Mouse (Mus musculus): Measurements from ENCODE around the gene Tcf12. TPM values are rescaled to one million over a fixed set of nuclear protein-coding genes. Genes with fewer than 3 reads are reported as not detected.
A peak's percentile ranks its signal among the peaks of the same experiment; 100 is the strongest.

Tcf12 gene
- polyA plus RNA-seq, 1 experiment from 2014 or later: 227 TPM

DNA sequence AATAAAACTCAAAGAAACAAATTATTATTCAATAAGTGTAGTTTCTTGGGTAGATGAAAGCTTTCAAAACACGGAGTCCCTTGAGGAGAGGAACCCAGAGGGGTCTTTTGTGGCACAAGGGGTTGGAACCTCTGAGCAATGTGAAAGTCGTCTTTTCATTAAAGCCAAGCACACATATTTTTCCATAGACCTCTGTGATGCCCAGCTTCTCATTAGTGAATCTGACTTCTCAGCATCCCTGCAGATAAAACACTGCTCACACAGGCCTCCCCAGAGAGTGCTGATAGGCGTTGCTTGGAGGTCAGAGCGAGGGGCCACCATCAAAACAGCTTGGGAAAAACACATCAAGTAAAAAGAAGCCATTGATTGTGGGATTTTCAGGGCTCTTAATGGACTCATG is 298.8 kb downstream of the Tcf12 start:
- H3K27ac ChIP-seq (ENCODE audit: low read depth, low read length): no peak overlapping the region
- no peaks in the 10 kb centered on the region for H3K27me3 ChIP-seq (ENCODE audit: control insufficient read depth, insufficient read depth, low read length)
- no peaks in the 10 kb centered on the region for H3K9me3 ChIP-seq (ENCODE audit: control insufficient read depth, low read length)
- H3K4me2 ChIP-seq (replicated peaks; ENCODE audit: low read depth, low read length): no peak overlapping the region
- H3K36me3 ChIP-seq (ENCODE audit: control insufficient read depth, insufficient read depth, low read length): no peaks in the 10 kb centered on the region
- H3K9ac ChIP-seq (ENCODE audit: low read depth, low read length): no peak overlapping the region
- H3K4me3 ChIP-seq (ENCODE audit: low read depth, low read length): no peak overlapping the region
- DNase-seq (ENCODE audit: low spot score): no peak
- no peaks in the 10 kb centered on the region for H3K4me1 ChIP-seq (replicated peaks; ENCODE audit: control insufficient read depth, insufficient read depth, low read length)
- no peak for ATAC-seq (ENCODE audit: low FRiP score)
- WGBS: 48% methylated on average over 4 of the region's 4 CpGs

DNA sequence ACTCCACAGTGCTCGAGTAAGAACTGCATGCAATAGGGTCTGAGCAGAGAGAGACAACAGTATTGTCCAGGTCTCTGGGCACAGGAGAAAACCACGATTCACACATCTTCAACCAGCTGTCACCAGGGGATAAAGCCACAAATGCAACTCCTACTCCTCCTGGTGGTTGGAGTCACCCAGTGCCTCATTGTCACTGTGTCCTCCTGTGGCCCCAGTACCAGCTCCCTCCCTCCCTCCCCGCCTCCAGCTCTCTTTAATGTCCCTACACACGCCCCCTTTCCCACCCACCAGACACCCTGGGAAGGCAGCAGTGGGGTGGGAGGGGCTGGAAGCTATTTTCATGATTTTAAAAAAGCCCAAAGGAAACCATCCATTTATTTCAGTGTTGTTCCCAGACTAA is 299.3 kb downstream of the Tcf12 start:
- Histone ChIP-seq H3K4me3 (ENCODE audit: low read depth, low read length) (no peak overlapping the region), H3K27me3 (ENCODE audit: control insufficient read depth, insufficient read depth, low read length) (no peaks in the 10 kb centered on the region), H3K4me1 (replicated peaks; ENCODE audit: control insufficient read depth, insufficient read depth, low read length) (no peaks in the 10 kb centered on the region), H3K9ac (ENCODE audit: low read depth, low read length) (no peak overlapping the region), H3K36me3 (ENCODE audit: control insufficient read depth, insufficient read depth, low read length) (no peaks in the 10 kb centered on the region), H3K27ac (ENCODE audit: low read depth, low read length) (no peak overlapping the region), H3K9me3 (ENCODE audit: control insufficient read depth, low read length) (no peaks in the 10 kb centered on the region), H3K4me2 (replicated peaks; ENCODE audit: low read depth, low read length) (no peak overlapping the region)
- ATAC-seq (ENCODE audit: low FRiP score): no peak
- WGBS: 39% methylated on average over 4 of the region's 4 CpGs
- DNase-seq (ENCODE audit: low spot score): no peak

- Histone ChIP-seq H3K4me3 (ENCODE audit: low read depth, low read length) (no peak overlapping the region), H3K4me1 (replicated peaks; ENCODE audit: control insufficient read depth, insufficient read depth, low read length) (no peaks in the 10 kb centered on the region), H3K27me3 (ENCODE audit: control insufficient read depth, insufficient read depth, low read length) (no peaks in the 10 kb centered on the region), H3K9ac (ENCODE audit: low read depth, low read length) (no peak overlapping the region), H3K27ac (ENCODE audit: low read depth, low read length) (no peak overlapping the region), H3K4me2 (replicated peaks; ENCODE audit: low read depth, low read length) (no peak overlapping the region), H3K9me3 (ENCODE audit: control insufficient read depth, low read length) (no peaks in the 10 kb centered on the region), H3K36me3 (ENCODE audit: control insufficient read depth, insufficient read depth, low read length) (no peaks in the 10 kb centered on the region)
- no peak for DNase-seq (ENCODE audit: low spot score)
- WGBS: 81% methylated on average over 5 of the region's 5 CpGs
- no peak for ATAC-seq (ENCODE audit: low FRiP score)
Measured at GRCm38 (mm10) chr9:71811404-71811803, 300.3 kb downstream of the Tcf12 start.

DNA sequence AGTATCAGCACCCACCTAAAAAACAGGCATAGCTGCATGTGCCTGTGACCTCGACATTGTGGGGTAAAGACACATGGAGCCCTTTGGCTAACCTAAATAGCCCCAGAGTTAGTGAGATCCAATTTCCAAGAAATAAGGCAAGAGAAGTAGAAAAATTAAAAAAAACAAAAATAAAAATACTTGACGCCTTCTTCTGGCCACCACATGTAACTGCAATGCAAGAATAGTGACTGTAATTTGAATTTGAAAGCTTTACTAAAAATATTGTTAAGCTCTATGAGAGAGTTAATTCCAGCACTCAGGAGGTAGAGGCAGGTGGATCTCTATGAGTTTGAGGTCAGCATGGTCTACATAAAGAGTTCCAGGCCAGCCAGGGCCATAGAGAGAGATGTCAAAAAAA is 300.9 kb downstream of the Tcf12 start:
- Histone ChIP-seq H3K27me3 (ENCODE audit: control insufficient read depth, insufficient read depth, low read length) (no peaks in the 10 kb centered on the region), H3K4me3 (ENCODE audit: low read depth, low read length) (no peak overlapping the region), H3K4me1 (replicated peaks; ENCODE audit: control insufficient read depth, insufficient read depth, low read length) (no peaks in the 10 kb centered on the region), H3K9ac (ENCODE audit: low read depth, low read length) (no peak overlapping the region), H3K4me2 (replicated peaks; ENCODE audit: low read depth, low read length) (no peak overlapping the region), H3K27ac (ENCODE audit: low read depth, low read length) (no peak overlapping the region), H3K9me3 (ENCODE audit: control insufficient read depth, low read length) (no peaks in the 10 kb centered on the region), H3K36me3 (ENCODE audit: control insufficient read depth, insufficient read depth, low read length) (no peaks in the 10 kb centered on the region)
- no peak for ATAC-seq (ENCODE audit: low FRiP score)
- DNase-seq (ENCODE audit: low spot score): no peak
- 92% methylated on average over 2 of the region's 2 CpGs for WGBS

DNA sequence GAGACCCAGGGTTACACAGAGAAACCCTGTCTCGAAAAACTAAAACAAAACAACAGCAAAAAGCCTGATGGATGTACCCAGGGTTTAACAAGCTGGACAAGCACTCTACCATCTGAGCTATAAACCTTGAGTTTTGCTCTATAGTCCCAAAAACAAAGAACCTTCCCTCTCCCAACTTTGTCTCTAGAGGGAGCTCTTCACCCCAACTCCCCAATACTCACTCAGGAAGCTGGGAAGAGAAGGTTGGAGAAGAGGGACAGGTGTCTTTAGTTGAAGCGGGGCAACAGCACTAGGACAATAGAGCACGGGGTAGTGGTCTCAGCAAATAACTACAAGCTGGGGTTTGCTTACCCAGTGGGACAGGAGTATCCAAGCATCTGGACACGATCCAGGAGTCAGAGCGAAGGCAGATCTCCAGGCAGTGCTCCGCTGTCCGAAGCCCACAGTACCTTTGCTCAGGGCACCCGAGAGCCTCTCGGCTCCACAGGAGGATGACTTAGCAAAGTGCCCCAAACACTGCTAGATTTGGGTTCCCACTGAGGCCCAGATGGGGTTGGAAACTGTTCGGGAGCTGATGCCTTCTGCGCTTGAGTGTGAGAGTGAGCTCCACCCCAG is 302.9 kb downstream of the Tcf12 start:
- Histone ChIP-seq H3K4me2 (replicated peaks; ENCODE audit: low read depth, low read length) (peak overlapping the region; percentile 11; the same call in 1 of the 2 replicates), H3K27me3 (ENCODE audit: control insufficient read depth, insufficient read depth, low read length) (no peaks in the 10 kb centered on the region), H3K36me3 (ENCODE audit: control insufficient read depth, insufficient read depth, low read length) (no peaks in the 10 kb centered on the region), H3K4me1 (replicated peaks; ENCODE audit: control insufficient read depth, insufficient read depth, low read length) (no peaks in the 10 kb centered on the region), H3K9me3 (ENCODE audit: control insufficient read depth, low read length) (no peaks in the 10 kb centered on the region), H3K27ac (ENCODE audit: low read depth, low read length) (no peak overlapping the region), H3K4me3 (ENCODE audit: low read depth, low read length) (peak overlapping the region; percentile 6; the same call in 1 of the 2 replicates), H3K9ac (ENCODE audit: low read depth, low read length) (no peak overlapping the region)
- WGBS: 32% methylated on average over 11 of the region's 11 CpGs
- no peak for ATAC-seq (ENCODE audit: low FRiP score)
- peak; percentile 44 for DNase-seq (ENCODE audit: low spot score)

- H3K4me3 ChIP-seq (ENCODE audit: low read depth, low read length): no peak overlapping the region
- H3K36me3 ChIP-seq (ENCODE audit: control insufficient read depth, insufficient read depth, low read length): no peaks in the 10 kb centered on the region
- H3K4me1 ChIP-seq (replicated peaks; ENCODE audit: control insufficient read depth, insufficient read depth, low read length): no peaks in the 10 kb centered on the region
- no peak for ATAC-seq (ENCODE audit: low FRiP score)
- no peak for DNase-seq (ENCODE audit: low spot score)
- H3K4me2 ChIP-seq (replicated peaks; ENCODE audit: low read depth, low read length): no peak overlapping the region
- no peak overlapping the region for H3K9ac ChIP-seq (ENCODE audit: low read depth, low read length)
- H3K9me3 ChIP-seq (ENCODE audit: control insufficient read depth, low read length): no peaks in the 10 kb centered on the region
- WGBS: 34% methylated on average over 4 of the region's 4 CpGs
- no peak overlapping the region for H3K27ac ChIP-seq (ENCODE audit: low read depth, low read length)
- no peaks in the 10 kb centered on the region for H3K27me3 ChIP-seq (ENCODE audit: control insufficient read depth, insufficient read depth, low read length)
Measured at GRCm38 (mm10) chr9:71807801-71808200, 303.9 kb downstream of the Tcf12 start.

DNA sequence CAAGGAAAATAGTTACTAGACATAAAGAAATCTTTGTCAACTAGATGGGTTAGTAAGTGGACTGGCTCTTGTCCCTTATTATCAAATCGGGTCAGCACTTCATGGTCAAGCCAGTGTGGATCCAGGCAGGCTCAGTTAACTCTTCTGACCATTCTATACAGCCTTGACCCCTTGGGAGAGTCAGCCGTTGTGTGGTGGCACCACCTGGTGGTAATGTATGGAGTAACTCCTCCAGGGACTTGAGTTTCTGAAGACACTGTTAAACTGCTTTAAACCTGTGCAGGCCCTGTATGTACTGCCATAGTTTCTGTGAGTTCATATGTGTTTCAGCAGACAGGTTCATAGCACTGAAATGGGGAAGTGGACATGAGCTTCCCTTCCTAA is 305.3 kb downstream of the Tcf12 start:
- Histone ChIP-seq H3K27ac (ENCODE audit: low read depth, low read length) (no peak overlapping the region), H3K4me3 (ENCODE audit: low read depth, low read length) (no peak overlapping the region), H3K4me2 (replicated peaks; ENCODE audit: low read depth, low read length) (no peak overlapping the region), H3K27me3 (ENCODE audit: control insufficient read depth, insufficient read depth, low read length) (no peaks in the 10 kb centered on the region), H3K9ac (ENCODE audit: low read depth, low read length) (no peak overlapping the region), H3K9me3 (ENCODE audit: control insufficient read depth, low read length) (no peaks in the 10 kb centered on the region), H3K4me1 (replicated peaks; ENCODE audit: control insufficient read depth, insufficient read depth, low read length) (no peaks in the 10 kb centered on the region), H3K36me3 (ENCODE audit: control insufficient read depth, insufficient read depth, low read length) (no peaks in the 10 kb centered on the region)
- WGBS: 7% methylated on average over 2 of the region's 2 CpGs
- DNase-seq (ENCODE audit: low spot score) (peak; percentile 86), ATAC-seq (ENCODE audit: low FRiP score) (peak; percentile 47)

- H3K9me3 ChIP-seq (ENCODE audit: control insufficient read depth, low read length): no peaks in the 10 kb centered on the region
- no peaks in the 10 kb centered on the region for H3K4me1 ChIP-seq (replicated peaks; ENCODE audit: control insufficient read depth, insufficient read depth, low read length)
- no peaks in the 10 kb centered on the region for H3K27me3 ChIP-seq (ENCODE audit: control insufficient read depth, insufficient read depth, low read length)
- DNase-seq (ENCODE audit: low spot score): no peak
- no peak overlapping the region for H3K4me3 ChIP-seq (ENCODE audit: low read depth, low read length)
- no peak overlapping the region for H3K4me2 ChIP-seq (replicated peaks; ENCODE audit: low read depth, low read length)
- H3K27ac ChIP-seq (ENCODE audit: low read depth, low read length): no peak overlapping the region
- H3K36me3 ChIP-seq (ENCODE audit: control insufficient read depth, insufficient read depth, low read length): no peaks in the 10 kb centered on the region
- H3K9ac ChIP-seq (ENCODE audit: low read depth, low read length): no peak overlapping the region
- 67% methylated on average over 6 of the region's 6 CpGs for WGBS
- ATAC-seq (ENCODE audit: low FRiP score): no peak; the same call in 1 of the 2 replicates
Measured at GRCm38 (mm10) chr9:71805646-71806421, 305.8 kb downstream of the Tcf12 start.

- ATAC-seq (ENCODE audit: low FRiP score) (no peak), DNase-seq (ENCODE audit: low spot score) (no peak)
- H3K27ac ChIP-seq (ENCODE audit: low read depth, low read length): no peak overlapping the region
- no peaks in the 10 kb centered on the region for H3K36me3 ChIP-seq (ENCODE audit: control insufficient read depth, insufficient read depth, low read length)
- no peak overlapping the region for H3K4me3 ChIP-seq (ENCODE audit: low read depth, low read length)
- no peak overlapping the region for H3K9ac ChIP-seq (ENCODE audit: low read depth, low read length)
- 46% methylated on average over 6 of the region's 6 CpGs for WGBS
- H3K27me3 ChIP-seq (ENCODE audit: control insufficient read depth, insufficient read depth, low read length): no peaks in the 10 kb centered on the region
- no peaks in the 10 kb centered on the region for H3K9me3 ChIP-seq (ENCODE audit: control insufficient read depth, low read length)
- H3K4me1 ChIP-seq (replicated peaks; ENCODE audit: control insufficient read depth, insufficient read depth, low read length): no peaks in the 10 kb centered on the region
- H3K4me2 ChIP-seq (replicated peaks; ENCODE audit: low read depth, low read length): no peak overlapping the region
Measured at GRCm38 (mm10) chr9:71804116-71804515, 307.6 kb downstream of the Tcf12 start.
